Mouse (Mus musculus) forebrain, embryonic 16.5 days (tissue): ENCODE measurements around the gene Med8. TPM values are rescaled to one million over a fixed set of nuclear protein-coding genes. Genes with fewer than 3 reads are reported as not detected.
A peak's percentile ranks its signal among the peaks of the same experiment; 100 is the strongest.

Experiments
- ATAC-seq: fragments of 200-750 bp; cut with Nextera tagmentation; 2 replicates; pipeline ENCODE4 v1.8.0; 2017; ENCODE audit warnings: mild to moderate bottlenecking, moderate library complexity
- H3K27ac ChIP-seq: fragments of 300-500 bp; sonication (generic); 2 replicates; pipeline ENCODE4 v1.5.1; 2014; ENCODE audit warnings: low read length, control low read depth
- H3K27me3 ChIP-seq: fragments of 300-500 bp; sonication (generic); replicated peaks from 2 replicates; pipeline ENCODE4 v1.6.1; 2014; ENCODE audit warnings: low read length; ENCODE audit not compliant: control insufficient read depth, insufficient read depth
- H3K36me3 ChIP-seq: fragments of 300-500 bp; sonication (generic); 2 replicates; pipeline ENCODE4 v1.6.1; 2014; ENCODE audit not compliant: control insufficient read depth, insufficient read depth
- H3K4me1 ChIP-seq: fragments of 300-500 bp; sonication (generic); replicated peaks from 2 replicates; pipeline ENCODE4 v1.6.1; 2014; ENCODE audit warnings: low read length; ENCODE audit not compliant: control insufficient read depth, insufficient read depth
- H3K4me2 ChIP-seq: fragments of 300-500 bp; sonication (generic); 2 replicates; pipeline ENCODE4 v1.6.1; 2014; ENCODE audit warnings: mild to moderate bottlenecking, low read length, control low read depth
- H3K4me3 ChIP-seq: fragments of 300-500 bp; sonication (generic); replicated peaks from 2 replicates; pipeline ENCODE4 v1.5.1; 2014; ENCODE audit warnings: mild to moderate bottlenecking, low read length, control low read depth
- H3K9ac ChIP-seq: fragments of 300-500 bp; sonication (generic); replicated peaks from 2 replicates; pipeline ENCODE4 v1.6.1; 2014; ENCODE audit warnings: low read depth, low read length, control low read depth
- H3K9me3 ChIP-seq: fragments of 300-500 bp; sonication (generic); 2 replicates; pipeline ENCODE4 v1.6.1; 2016; ENCODE audit warnings: low read length; ENCODE audit not compliant: control insufficient read depth
- WGBS: fragments of 180-500 bp; shearing (Covaris S2); extraction: QIAGEN DNeasy Blood & Tissue Kit; methylation state at CpG from one replicate; pipeline ENCODE4 v1.1.7; 2014; 5-methylcytosine and 5-hydroxymethylcytosine counted together
- polyA plus RNA-seq: library from polyadenylated mRNA; unstranded; fragments of >200 nt; fragmentation: Nextera tagmentation; extraction: Ambion mirVana; gene quantifications from 2 replicates; pipeline ENCODE4 v1.2.1, GENCODE M21; 2015

Med8 gene
- polyA plus RNA-seq, 1 experiment from 2014 or later: 113 TPM

GRCm38 (mm10) chr4:118445088-118445487 lies 36.0 kb downstream of the Med8 start:
- H3K27me3 ChIP-seq: no peaks in the 10 kb centered on the region
- H3K9me3 ChIP-seq: no peaks in the 10 kb centered on the region
- WGBS: 78% methylated on average over 10 of the region's 10 CpGs
- H3K27ac ChIP-seq: no peak overlapping the region
- H3K4me1 ChIP-seq: peaks cover 14% of the 10 kb centered on the region
- no peak overlapping the region for H3K4me2 ChIP-seq
- no peak overlapping the region for H3K9ac ChIP-seq
- ATAC-seq: no peak
- H3K4me3 ChIP-seq: no peak overlapping the region
- H3K36me3 ChIP-seq: no peaks in the 10 kb centered on the region

DNA sequence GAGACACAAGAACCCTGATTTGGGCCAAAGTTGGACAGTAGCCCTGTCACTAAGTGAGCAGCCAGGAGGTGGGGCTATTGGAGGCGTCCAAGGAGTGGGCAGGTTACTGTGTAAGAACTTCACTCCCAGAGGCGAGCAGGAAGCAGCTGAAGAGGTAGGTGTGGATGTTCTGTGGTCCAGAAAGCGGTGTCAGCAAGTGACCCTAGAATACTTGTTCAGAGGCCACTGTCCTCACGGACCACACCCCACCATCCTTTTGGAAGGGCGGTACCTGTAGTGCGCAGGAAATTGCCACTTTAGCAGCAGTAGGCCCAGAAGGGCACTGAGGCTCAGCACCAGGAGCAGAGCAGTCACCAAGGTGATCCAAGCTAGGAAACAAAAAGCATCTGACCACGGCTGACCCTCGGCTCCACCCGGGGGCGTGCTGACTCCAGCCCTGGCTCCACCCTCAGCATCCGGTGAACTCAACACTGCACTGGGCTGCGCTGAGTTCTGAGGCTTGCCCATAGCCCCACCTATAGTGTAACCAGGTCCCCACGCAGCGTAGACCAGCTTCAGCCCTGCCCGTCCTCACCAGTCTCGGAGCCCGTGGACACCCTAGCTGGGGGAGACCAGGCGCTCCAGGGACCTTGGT lies 36.8 kb downstream of the Med8 start:
- WGBS: 19% methylated on average over 18 of the region's 18 CpGs
- no peaks in the 10 kb centered on the region for H3K36me3 ChIP-seq
- H3K4me3 ChIP-seq: peak overlapping the region; percentile 41
- H3K4me2 ChIP-seq: peak overlapping the region; percentile 80
- ATAC-seq: peak; percentile 59
- H3K4me1 ChIP-seq: peaks cover 14% of the 10 kb centered on the region
- no peak overlapping the region for H3K27ac ChIP-seq
- no peaks in the 10 kb centered on the region for H3K9me3 ChIP-seq
- H3K27me3 ChIP-seq: no peaks in the 10 kb centered on the region
- peak overlapping the region; percentile 62 for H3K9ac ChIP-seq

GRCm38 (mm10) chr4:118446415-118447153 lies 37.4 kb downstream of the Med8 start:
- peak overlapping the region; percentile 41 for H3K4me3 ChIP-seq
- peak overlapping the region; percentile 62 for H3K9ac ChIP-seq
- peak; percentile 47 for ATAC-seq
- WGBS: 18% methylated on average over 24 of the region's 24 CpGs
- no peaks in the 10 kb centered on the region for H3K27me3 ChIP-seq
- H3K36me3 ChIP-seq: no peaks in the 10 kb centered on the region
- no peak overlapping the region; the same call in 1 of the 2 replicates for H3K27ac ChIP-seq
- peak overlapping the region; percentile 80 for H3K4me2 ChIP-seq
- no peaks in the 10 kb centered on the region for H3K9me3 ChIP-seq
- peaks cover 14% of the 10 kb centered on the region for H3K4me1 ChIP-seq

DNA sequence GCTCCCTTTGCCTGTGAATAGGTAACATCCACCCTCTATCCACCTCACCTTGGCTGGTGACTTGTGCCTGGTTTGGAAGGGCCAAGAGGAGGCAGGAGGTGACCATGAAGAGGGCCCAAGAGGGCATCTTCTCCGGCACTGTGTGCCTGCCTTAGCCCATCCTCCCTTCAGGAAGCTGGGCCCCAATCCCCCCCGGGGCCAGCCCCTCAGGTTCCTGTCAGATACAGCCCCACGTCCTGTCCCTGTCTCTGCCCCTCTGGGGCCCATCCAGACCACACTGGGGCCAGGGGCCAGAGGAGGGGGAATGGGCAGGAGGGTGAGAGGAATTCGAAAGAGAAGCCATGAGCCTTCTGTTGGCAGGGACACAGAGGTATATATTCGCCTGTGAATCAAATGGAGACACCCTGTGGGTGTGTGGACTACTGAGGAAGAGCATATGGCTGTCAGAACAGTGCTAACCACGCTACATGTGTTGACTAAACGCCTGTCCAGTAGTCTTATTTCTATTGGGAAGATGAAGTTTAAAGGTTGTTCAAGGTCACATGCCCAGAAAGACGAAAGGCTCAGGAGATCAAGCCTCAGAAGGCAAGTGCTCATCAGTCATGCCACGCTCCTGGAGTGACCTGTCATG lies 48.3 kb downstream of the Med8 start, which contains the start of gene Mpl:
Gene Mpl (minus strand): TSS at position 169 of the 631 bp plus-strand sequence.
- Histone ChIP-seq H3K4me3 (no peak within 1 kb of the TSS), H3K9me3 (no peaks in the 10 kb centered on the region), H3K4me2 (no peak within 1 kb of the TSS), H3K27me3 (no peaks in the 10 kb centered on the region), H3K9ac (no peak within 1 kb of the TSS), H3K4me1 (no peaks in the 10 kb centered on the region), H3K36me3 (no peaks in the 10 kb centered on the region), H3K27ac (no peak within 1 kb of the TSS)
- ATAC-seq: no peak
- WGBS: 83% methylated on average over 9 of the region's 9 CpGs

DNA sequence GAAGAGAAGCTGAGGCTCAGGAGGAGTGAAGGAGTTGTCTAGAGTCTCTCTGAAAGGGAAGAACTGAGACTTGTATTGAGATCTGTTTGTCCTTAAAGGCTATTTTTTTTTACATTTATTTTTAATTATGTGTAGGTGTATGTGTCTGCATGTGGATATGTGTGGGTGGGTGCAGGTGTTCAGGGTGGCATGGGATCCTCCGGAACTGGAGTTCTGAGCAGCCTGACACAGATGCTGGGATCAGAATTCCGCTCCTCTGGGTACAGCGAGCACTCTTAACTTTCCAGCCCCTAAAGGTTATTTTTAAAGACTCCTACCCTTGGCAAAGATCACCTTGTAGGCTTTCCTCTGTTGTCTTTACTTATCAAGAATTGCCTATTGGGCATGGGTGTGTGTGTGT lies 55.8 kb downstream of the Med8 start:
- WGBS: 89% methylated on average over 3 of the region's 3 CpGs
- Histone ChIP-seq H3K9ac (no peak overlapping the region), H3K4me1 (no peaks in the 10 kb centered on the region), H3K4me2 (no peak overlapping the region), H3K27ac (no peak overlapping the region), H3K9me3 (no peaks in the 10 kb centered on the region), H3K4me3 (no peak overlapping the region), H3K36me3 (no peaks in the 10 kb centered on the region), H3K27me3 (no peaks in the 10 kb centered on the region)
- ATAC-seq: no peak

Other genes starting within 250 kb of the Med8 start
- gene Kdm4a, start 229.3 kb upstream of the Med8 start, polyA plus RNA-seq: 61.5 and 65.7 TPM in 2 replicates
- 77.0 and 81.6 TPM in 2 replicates for gene Ptprf, start 117.9 kb upstream of the Med8 start, polyA plus RNA-seq
- 10.2 and 11.6 TPM in 2 replicates for gene Szt2, start 64 bp upstream of the Med8 start, polyA plus RNA-seq
- gene Elovl1, start 18.8 kb downstream of the Med8 start, polyA plus RNA-seq: 25.9 TPM in 2 replicates
- gene Cdc20, start 28.0 kb downstream of the Med8 start, polyA plus RNA-seq: 87.8 and 113 TPM in 2 replicates
- 0.22 TPM in 1 of 2 replicates, not detected in the other for gene Mpl, start 48.2 kb downstream of the Med8 start, polyA plus RNA-seq
- gene Tie1, start 80.7 kb downstream of the Med8 start, polyA plus RNA-seq: 12.7 and 14.1 TPM in 2 replicates
- gene 2610528J11Rik, start 117.7 kb downstream of the Med8 start, polyA plus RNA-seq: 0.26 TPM in 1 of 2 replicates, not detected in the other
- 0.21 TPM in 1 of 2 replicates, not detected in the other for gene Tmem125, start 134.7 kb downstream of the Med8 start, polyA plus RNA-seq
- 0.72 and 1.3 TPM in 2 replicates for gene Cfap57, start 211.4 kb downstream of the Med8 start, polyA plus RNA-seq
- gene Ebna1bp2, start 211.5 kb downstream of the Med8 start, polyA plus RNA-seq: 138 and 150 TPM in 2 replicates
- gene Olfr62, start 249.6 kb downstream of the Med8 start, polyA plus RNA-seq: not detected in 2 replicates